Mouse (Mus musculus): Measurements from ENCODE around the gene Kras.

Kras gene

DNA sequence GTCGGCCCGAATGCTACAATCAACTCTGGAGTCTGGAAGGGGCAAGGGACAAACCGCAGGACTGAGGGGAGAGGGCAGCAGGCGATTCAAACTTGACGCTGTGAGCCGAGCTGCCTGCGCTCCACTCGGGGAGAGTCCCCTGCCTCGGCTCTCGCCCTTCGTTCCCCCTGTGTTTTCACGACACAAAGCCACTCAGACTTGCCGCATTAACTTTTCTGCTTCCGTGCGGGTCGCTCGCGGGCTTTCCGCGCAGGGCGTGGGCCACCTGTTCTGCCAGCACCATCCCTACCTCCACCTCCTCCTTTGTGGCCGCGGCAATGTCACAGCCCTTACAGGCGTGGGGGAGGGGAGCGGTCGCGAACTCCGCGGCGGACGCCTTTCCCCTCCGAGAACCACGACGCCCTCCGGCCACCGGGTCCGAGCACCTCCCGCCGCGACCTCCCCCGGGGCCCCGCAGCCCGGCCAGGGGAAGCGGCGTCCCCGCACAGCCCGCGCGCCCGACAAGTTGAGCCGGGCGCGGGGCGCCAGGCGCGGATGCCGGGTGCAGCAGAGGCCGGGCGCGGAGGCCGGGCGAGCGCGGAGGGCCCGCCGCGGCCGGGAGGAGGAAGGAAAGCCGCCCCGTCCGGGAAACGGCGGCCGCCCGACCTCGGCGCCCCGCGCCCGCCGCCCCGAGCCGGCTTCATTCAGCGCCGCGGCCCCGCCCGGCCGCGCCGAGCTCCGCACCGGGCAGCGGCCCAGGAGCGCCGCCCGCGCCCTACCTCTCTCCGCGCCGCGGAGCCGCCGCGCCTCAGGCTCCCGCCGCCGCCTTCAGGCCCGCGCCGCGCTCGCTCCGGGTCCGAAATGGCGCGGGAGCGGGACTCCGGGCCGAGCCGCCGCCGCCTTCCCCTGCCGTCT, 501 bp downstream of the Kras start:
- peak; percentile 76 for DNase-seq (ENCODE audit: extremely low spot score, low spot score)

GRCm38 (mm10) chr6:145247886-145248285, 2.2 kb downstream of the Kras start:
- no peak for DNase-seq (ENCODE audit: extremely low spot score, low spot score)

- DNase-seq (ENCODE audit: extremely low spot score, low spot score) = no peak
Observed at GRCm38 (mm10) chr6:145246841-145247240, 3.2 kb downstream of the Kras start.

DNA sequence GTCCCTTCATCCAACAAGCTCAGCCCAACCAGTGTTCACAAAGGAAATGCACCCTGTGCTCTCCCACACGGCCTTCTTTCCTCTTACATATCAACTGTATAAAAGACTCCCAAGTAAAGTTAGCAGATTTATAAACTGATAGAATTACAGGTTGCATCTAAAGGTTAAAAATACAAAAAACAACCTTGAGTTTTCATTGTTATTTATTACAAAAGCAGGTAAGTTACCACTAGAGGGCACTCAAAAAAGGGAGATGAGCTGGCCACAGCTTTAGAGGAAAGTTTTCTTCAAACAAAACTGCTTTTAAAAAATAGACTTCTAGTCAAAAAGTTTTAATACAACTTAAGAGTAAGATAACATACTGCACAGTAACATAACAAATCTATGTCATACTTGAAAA, 7.5 kb downstream of the Kras start:
- no peak for DNase-seq (ENCODE audit: extremely low spot score, low spot score)

- DNase-seq (ENCODE audit: extremely low spot score, low spot score) = no peak
Observed at GRCm38 (mm10) chr6:145240285-145240684, 9.8 kb downstream of the Kras start.

- DNase-seq (ENCODE audit: extremely low spot score, low spot score) = no peak
Observed at GRCm38 (mm10) chr6:145237148-145237547, 12.9 kb downstream of the Kras start.

GRCm38 (mm10) chr6:145235367-145235766, 14.7 kb downstream of the Kras start:
- no peak for DNase-seq (ENCODE audit: extremely low spot score, low spot score)

- DNase-seq (ENCODE audit: extremely low spot score, low spot score) = no peak
Observed at GRCm38 (mm10) chr6:145234391-145234790, 15.6 kb downstream of the Kras start.

DNA sequence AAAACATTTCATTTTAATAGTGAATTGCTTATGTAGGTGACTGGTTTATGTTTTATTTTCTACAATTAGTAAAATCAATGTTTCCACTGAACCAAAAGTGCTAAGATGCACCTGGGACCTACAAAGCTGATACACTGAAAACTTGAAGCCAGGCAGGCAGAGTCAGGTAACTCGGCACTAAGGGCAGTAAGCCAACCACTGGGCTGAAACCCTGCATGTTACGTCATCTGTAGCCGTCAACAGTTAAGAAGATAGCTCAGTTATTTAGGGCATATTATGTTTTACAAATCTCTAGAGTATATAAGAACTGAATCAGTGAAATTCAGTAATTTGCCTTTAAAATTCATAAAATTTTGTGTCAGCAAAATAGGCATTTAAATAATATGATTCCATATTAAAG, 23.7 kb downstream of the Kras start:
- no peak for DNase-seq (ENCODE audit: extremely low spot score, low spot score)

- no peak for DNase-seq (ENCODE audit: extremely low spot score, low spot score)
Observed at GRCm38 (mm10) chr6:145224246-145224645, 25.8 kb downstream of the Kras start.

- DNase-seq (ENCODE audit: extremely low spot score, low spot score) = no peak
Observed at GRCm38 (mm10) chr6:145215826-145216225, 34.2 kb downstream of the Kras start.

DNA sequence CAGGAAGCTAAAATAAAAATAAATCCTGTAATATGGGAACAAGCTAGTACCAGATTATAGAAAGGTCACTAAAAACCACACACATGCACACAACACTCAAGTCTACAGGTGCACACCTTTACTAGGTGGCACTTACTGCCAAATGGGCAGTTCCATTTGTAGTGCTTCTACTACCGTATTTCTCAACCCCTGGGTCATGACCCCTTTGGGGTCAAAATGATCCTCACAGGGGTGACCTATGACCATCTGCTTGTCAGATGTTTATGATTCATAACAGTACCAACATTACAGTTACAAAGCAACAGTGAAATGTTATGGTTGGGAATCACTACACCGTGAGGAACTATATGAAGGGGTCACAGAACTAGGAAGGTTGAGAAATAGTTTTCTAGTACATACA, 36.1 kb downstream of the Kras start:
- no peak for DNase-seq (ENCODE audit: extremely low spot score, low spot score)

DNA sequence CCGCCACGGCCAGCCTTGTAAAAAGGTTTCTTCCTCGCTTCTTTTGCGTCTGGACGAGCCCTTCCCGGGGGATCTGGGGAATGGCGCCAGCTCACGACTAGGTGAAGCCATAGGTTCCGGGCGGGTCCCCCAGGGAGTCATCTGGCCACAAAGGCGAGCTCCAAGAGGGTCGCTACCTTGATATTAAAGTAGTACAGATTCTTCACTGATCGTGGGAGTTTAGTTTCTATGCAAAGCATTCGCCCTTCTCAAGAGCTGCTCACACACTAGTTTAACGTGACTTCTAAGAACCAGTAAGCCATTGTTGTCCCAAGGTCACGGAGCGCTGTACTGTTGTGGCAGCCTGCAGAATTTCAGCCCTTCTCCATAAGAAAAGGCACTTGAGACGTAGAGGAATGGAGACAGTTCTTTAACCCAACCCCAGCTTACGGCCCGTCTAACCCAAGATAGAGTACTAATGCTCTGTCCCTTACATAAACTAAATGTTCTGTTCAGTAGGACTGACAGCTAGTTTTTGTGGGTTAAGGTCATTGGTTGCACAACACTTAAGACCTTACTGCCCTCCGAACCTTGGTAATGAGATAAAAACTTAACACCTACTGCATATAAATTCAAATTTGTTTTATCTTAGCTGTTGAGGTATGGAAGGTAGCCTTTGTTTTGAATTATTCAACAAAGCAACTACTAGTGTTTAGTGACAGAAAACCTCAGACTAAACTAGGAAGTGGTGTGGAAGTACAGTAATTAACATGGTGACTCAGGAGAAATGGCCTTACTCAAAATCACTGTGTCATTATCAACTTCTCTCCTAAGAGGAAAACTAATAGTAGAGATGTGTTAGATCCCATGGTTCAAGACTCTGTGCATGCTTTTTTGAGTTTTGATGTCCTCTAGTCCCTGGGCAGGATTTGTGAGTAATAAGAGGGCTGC, 38.4 kb downstream of the Kras start:
- DNase-seq (ENCODE audit: extremely low spot score, low spot score) = no peak

GRCm38 (mm10) chr6:145210816-145211338, 39.2 kb downstream of the Kras start, which contains the start of the genes Casc1 and Etfrf1:
Casc1 (minus strand) TSS chr6:145211005.
Etfrf1 (plus strand) TSS chr6:145211134.
- peak; percentile 99 for DNase-seq (ENCODE audit: extremely low spot score, low spot score)

DNA sequence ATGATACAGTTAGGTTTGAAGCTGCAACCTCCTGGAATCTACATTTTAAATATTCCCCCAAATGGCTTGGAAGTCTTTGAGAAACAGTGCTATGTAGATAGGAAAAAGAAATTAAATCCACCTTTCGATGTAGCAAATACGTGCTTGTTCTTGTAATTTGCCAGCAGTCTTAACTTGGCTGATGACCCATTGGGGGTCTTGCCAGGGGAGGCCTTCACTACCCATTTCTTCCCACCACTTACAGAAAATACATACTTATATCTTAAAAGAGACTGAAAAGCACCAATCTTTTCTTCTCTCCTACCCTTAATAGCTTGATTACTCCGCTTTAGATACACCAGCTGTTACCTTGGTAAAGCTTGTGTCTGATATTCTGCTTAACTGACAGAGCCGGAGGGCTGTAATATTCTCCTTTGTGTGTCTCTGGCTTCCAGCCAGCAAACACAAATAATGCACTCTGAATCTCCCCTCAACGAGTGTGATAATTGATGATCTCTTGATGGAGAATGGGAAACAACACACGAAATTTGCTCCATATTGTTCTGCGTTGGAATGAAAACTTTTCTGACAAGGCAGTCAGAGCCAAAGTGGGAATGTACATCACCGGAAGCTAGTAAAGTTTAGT, 39.9 kb downstream of the Kras start:
- no peak for DNase-seq (ENCODE audit: extremely low spot score, low spot score)

DNA sequence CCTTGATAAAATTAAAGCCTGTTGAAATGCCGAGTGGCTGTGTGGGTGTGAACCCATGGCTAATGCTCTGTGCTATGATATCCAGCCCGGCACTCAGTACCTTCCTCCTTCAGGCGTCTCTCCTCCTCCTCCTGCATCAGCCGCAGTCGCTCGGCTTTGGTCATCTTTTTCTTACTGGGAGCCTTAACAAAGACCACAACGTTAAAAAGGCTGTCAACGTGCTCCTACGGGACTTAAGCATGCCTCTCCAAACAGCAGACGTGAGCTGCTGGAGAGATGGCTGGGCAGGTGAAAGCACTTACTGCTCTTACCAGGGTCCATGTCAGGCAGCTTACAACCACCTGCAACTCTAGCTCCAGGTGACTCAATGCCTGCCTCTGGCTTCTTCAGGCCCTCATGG, 44.9 kb downstream of the Kras start:
- no peak for DNase-seq (ENCODE audit: extremely low spot score, low spot score)

- no peak for DNase-seq (ENCODE audit: extremely low spot score, low spot score)
Observed at GRCm38 (mm10) chr6:145204440-145204839, 45.6 kb downstream of the Kras start.

DNA sequence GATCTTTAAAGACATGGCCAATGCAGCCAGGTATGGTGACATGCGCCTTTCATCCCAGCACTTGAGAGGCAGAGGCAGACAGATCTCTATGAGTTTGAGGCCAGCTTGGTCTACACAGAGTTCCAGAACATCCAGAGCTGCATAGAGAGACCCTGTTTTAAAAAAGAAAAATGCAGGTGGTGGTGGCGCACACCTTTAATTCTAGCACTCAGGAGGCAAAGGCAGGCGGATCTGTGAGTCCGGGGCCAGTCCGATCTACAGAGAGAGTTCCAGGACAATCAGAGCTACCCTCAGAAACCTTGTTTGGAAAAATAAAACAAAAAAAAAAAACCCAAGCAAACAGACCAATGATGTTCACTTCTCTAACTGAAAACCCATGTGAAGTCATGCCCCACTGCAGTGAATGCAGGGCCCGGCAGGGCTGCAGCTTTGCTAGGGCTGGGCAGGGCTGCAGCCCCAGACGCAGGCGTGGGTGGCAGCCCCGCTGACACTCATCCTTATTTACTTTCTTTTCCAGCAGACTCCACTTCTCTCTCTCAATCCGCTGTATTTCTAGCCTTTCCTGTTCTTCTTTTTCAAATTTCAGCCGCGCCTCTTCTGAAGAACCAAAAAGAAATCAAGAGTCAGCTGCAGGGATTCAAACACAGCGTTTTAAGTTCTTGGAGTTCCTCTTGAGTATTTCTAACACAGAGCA, 47.5 kb downstream of the Kras start:
- peak; percentile 8 for DNase-seq (ENCODE audit: extremely low spot score, low spot score)

DNA sequence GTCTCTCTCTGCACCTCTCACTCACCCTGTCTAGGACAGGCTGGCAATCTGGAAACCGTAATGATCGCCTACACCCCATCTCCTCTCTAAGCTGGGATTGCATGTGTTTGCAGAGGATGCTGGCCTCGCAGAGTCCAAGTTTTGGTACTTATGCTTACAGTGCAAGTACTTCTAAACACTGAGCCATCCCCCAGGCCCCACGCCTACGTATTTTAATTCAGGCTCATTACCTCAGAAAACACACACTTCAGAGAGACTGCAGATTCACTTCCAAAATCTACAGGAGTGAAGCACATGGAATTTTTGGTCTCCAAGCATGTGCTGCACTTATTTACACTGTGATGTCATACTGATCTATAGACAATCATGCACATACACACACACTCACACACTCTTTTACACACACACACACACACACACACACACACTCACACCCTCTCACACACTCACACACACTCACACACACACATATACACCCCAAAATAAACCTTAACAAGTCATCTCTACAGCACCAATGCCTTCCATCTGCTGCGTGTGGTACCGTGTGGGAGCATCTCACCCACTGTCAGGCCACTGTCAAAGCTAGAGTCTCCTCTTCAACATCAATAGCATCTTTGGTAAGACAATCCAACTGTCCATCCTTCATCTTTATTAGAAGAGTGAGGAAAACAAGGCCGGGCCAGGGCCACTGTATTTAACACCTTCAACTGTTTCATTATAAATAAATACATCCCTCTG, 51.9 kb downstream of the Kras start:
- no peak for DNase-seq (ENCODE audit: extremely low spot score, low spot score)

DNA sequence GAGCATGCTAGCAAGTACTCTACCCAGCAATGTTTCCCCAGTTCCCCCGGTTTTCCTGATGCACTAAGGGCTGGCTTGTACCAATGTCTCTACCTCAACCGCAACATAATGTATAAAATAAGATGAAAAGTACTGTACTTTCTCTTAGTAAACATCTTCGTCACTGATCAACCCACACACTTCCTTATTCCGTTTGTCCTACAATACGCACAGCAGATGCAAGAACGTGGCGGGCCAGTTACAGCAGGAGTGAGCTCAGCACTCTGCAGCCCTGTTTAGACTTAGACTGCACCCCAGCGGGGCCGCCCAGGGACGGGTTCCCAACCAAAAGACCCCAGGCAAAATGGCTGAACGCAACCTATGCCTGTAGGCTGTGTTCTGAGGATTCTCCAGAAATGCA, 56.6 kb downstream of the Kras start:
- no peak for DNase-seq (ENCODE audit: extremely low spot score, low spot score)
